Mouse (Mus musculus) midbrain, embryonic 10.5 days (tissue): ENCODE data around the gene Pnpo. TPM values are rescaled to one million over a fixed set of nuclear protein-coding genes. Genes with fewer than 3 reads are reported as not detected.
A peak's percentile ranks its signal among the peaks of the same experiment; 100 is the strongest.

Experiments used
- DNase-seq: peaks from one replicate; pipeline ENCODE4 v3.0.0-alpha.2; 2017; ENCODE audit warnings: low spot score
- H3K27ac ChIP-seq: fragments of 300-500 bp; sonication (generic); replicated peaks from 2 replicates; pipeline ENCODE4 v1.5.1; 2016; ENCODE audit warnings: mild to moderate bottlenecking
- H3K27me3 ChIP-seq: fragments of 300-500 bp; sonication (generic); 2 replicates; pipeline ENCODE4 v1.6.1; 2016; ENCODE audit warnings: low read depth, mild to moderate bottlenecking; ENCODE audit not compliant: poor library complexity, severe bottlenecking
- H3K36me3 ChIP-seq: fragments of 300-500 bp; sonication (generic); 2 replicates; pipeline ENCODE4 v1.6.1; 2016; ENCODE audit warnings: mild to moderate bottlenecking, moderate library complexity
- H3K4me1 ChIP-seq: fragments of 300-500 bp; sonication (generic); 2 replicates; pipeline ENCODE4 v1.6.1; 2016
- H3K4me3 ChIP-seq: fragments of 300-500 bp; sonication (generic); 2 replicates; pipeline ENCODE4 v1.5.1; 2016; ENCODE audit warnings: mild to moderate bottlenecking, moderate library complexity
- H3K9me3 ChIP-seq: fragments of 300-500 bp; sonication (generic); replicated peaks from 2 replicates; pipeline ENCODE4 v1.6.1; 2016; ENCODE audit warnings: mild to moderate bottlenecking
- WGBS: fragments of 180-500 bp; shearing (Covaris S2); methylation state at CpG from one replicate; pipeline ENCODE4 v1.1.7; 2016; 5-methylcytosine and 5-hydroxymethylcytosine counted together
- polyA plus RNA-seq: library from polyadenylated mRNA; unstranded; fragments of >200 nt; fragmentation: Nextera tagmentation; extraction: Ambion mirVana; gene quantifications from 2 replicates; pipeline ENCODE4 v1.2.1, GENCODE M21; 2016

Pnpo gene
- polyA plus RNA-seq, 1 experiment from 2014 or later = 32.1 TPM

DNA sequence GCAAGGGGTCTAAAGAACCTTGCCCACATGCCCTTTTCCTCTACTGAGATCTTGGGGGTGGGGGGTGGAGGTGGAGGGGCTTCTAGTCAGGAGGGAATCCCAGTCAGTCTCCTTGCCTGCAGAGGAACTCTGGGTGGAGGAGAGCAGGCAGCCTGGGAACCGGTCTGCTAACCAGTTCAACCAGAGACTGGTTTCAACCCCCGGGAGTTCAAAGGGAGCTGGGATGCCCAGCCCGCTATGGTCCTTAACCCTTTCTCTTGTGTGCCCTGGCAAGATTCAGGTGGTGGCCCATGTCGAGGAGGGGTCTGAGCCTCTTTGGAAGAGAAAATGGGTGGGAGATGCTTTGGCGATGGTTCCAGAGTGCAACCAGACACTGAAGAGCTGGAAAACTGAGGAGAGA is 15.1 kb downstream of the Pnpo start:
- H3K4me1 ChIP-seq = peaks cover 20% of the 10 kb centered on the region
- peaks cover 34% of the 10 kb centered on the region for H3K27me3 ChIP-seq
- no peaks in the 10 kb centered on the region for H3K9me3 ChIP-seq
- H3K27ac ChIP-seq = no peak overlapping the region; the same call in 1 of the 2 replicates
- no peaks in the 10 kb centered on the region for H3K36me3 ChIP-seq
- no peak for DNase-seq
- 12% methylated on average over 5 of the region's 5 CpGs for WGBS
- no peak overlapping the region for H3K4me3 ChIP-seq

DNA sequence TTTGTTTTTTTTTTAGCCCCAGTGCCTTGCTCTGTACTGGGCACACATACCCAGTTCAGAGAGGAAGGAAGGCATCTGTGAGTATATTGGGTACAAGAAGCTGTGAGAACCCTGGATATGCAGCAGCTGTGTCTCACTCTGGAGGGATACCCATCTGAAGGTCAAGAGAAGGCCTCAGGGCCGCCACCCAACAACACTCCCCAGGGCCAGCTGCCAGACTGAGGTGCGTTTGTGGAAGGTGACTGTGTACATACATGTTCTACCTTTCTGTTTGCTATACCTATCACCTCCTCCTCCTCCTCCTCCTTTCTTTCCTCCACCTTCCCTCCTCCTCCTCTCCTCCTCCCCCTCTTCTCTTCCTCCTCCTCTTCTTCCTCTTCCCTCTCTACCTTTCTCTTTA is 15.7 kb downstream of the Pnpo start, which contains the start of gene Prr15l:
Gene Prr15l, plus strand, starts transcription at position 17 of the 400 bp plus-strand sequence.
- no peak for DNase-seq
- Histone ChIP-seq H3K4me1 (peaks cover 20% of the 10 kb centered on the region), H3K27ac (no peak within 1 kb of the TSS; the same call in 1 of the 2 replicates), H3K36me3 (no peaks in the 10 kb centered on the region), H3K9me3 (no peaks in the 10 kb centered on the region), H3K27me3 (peaks cover 34% of the 10 kb centered on the region), H3K4me3 (no peak within 1 kb of the TSS)
- WGBS = 68% methylated on average over 2 of the region's 2 CpGs

DNA sequence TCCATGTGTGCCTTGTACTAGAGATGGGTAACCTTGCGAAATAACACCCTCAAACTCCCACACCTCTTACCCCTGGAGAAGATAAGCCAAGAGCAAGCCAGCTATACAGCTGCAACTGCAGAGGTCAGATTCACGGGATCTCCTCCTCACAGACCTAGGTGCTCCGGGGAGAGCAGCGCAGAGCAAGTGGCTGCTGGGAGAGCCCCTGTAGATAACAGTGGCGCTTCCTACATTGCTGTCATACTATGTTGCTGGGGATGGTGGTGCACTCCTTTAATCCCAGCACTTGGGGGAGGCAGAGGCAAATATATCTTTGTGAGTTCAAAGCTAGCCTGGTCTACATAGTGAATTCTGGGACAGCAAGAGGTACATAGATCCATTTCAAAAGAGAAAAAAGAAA is 17.2 kb downstream of the Pnpo start:
- WGBS = 82% methylated on average over 5 of the region's 5 CpGs
- no peak for DNase-seq
- no peak overlapping the region for H3K4me3 ChIP-seq

DNA sequence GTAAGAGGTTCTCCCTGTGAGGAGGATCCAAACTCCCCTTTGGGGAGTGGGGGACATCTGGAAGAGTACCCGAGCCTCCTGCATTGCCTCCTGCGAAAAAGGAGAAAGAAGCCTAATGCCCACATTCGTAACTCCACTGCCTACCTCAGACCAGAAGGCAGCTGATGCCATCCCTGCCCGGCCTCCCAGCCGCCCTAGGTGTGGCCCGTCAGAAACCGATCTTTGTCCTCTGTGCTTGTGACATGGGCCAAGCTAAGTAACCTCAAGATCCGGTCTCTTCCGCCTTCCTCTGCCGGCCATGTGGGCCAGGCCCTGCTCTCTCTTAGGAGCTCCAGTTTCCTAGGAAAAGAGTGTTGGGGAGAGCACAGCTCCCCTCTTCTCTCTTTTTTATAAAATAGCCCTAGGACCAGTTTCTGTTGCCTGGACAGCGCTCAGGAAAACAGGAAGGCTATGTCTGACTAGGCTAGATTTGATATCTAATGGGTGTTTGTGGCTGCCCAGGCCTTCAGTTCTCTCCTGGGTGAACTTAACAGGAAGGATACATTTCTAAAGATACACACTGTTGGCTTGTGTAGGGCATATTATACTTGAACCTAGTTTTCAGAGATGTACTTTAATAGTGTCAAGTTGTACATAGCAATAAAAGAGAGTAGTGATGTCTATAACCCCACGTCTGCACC is 18.2 kb downstream of the Pnpo start:
- DNase-seq = no peak
- peaks cover 16% of the 10 kb centered on the region for H3K4me1 ChIP-seq
- no peaks in the 10 kb centered on the region for H3K36me3 ChIP-seq
- no peaks in the 10 kb centered on the region for H3K9me3 ChIP-seq
- WGBS = 86% methylated on average over 12 of the region's 12 CpGs
- peaks cover 36% of the 10 kb centered on the region for H3K27me3 ChIP-seq
- no peak overlapping the region for H3K27ac ChIP-seq
- no peak overlapping the region for H3K4me3 ChIP-seq

More for the DNA sequence above, 17.2 kb downstream of the Pnpo start:
- Histone ChIP-seq H3K27ac (no peak overlapping the region), H3K27me3 (peaks cover 34% of the 10 kb centered on the region), H3K4me1 (peaks cover 16% of the 10 kb centered on the region), H3K9me3 (no peaks in the 10 kb centered on the region), H3K36me3 (no peaks in the 10 kb centered on the region)

DNA sequence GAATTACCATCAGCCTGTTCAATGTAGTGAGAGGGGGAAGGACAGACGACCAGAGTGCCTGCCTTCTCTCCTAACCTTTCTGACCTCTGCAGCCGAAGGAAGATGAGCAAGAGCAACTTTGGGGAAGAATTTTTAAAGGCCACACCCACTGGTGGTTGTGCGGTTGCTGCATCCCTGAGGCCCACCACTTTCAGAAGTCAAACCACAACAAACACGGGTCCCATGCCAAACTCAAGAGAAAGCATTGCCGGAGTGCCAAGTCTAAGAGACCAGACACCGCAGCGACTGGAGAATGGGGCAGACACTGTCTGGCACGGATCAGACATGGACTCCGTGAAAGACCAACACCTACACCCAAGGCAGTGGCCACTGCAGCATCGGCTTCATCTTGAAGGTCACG is 18.9 kb downstream of the Pnpo start:
- DNase-seq = no peak
- Histone ChIP-seq H3K27ac (no peak overlapping the region), H3K4me3 (no peak overlapping the region), H3K4me1 (peaks cover 15% of the 10 kb centered on the region), H3K36me3 (no peaks in the 10 kb centered on the region), H3K9me3 (no peaks in the 10 kb centered on the region), H3K27me3 (peaks cover 30% of the 10 kb centered on the region)
- WGBS = 86% methylated on average over 11 of the region's 11 CpGs

DNA sequence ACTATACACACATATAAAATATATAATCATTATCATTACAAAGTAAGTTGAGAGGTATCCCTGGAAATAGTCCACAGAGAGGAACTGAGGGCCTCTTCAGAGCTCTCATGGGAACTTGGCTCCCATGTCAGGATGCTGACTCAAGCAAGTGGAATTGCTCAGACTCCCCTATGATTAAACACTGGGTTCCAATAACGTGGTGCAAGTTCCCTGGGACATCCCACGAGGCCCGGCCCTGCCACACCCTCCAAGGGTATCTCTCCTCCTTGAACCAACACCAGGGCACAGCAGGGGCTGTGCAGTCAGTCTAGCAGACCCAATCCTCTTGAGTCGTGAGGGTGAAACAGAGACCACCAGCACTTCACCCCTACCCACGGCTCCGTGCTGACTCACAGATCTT is 24.8 kb downstream of the Pnpo start:
- Histone ChIP-seq H3K4me3 (no peak overlapping the region), H3K9me3 (no peaks in the 10 kb centered on the region), H3K27ac (no peak overlapping the region), H3K36me3 (0 out of 2 replicates have a peak, but pooled peaks cover under 1% of the 10 kb centered on the region), H3K4me1 (peaks cover 19% of the 10 kb centered on the region), H3K27me3 (peaks cover 9% of the 10 kb centered on the region)
- DNase-seq = no peak
- WGBS = 59% methylated on average over 6 of the region's 6 CpGs

DNA sequence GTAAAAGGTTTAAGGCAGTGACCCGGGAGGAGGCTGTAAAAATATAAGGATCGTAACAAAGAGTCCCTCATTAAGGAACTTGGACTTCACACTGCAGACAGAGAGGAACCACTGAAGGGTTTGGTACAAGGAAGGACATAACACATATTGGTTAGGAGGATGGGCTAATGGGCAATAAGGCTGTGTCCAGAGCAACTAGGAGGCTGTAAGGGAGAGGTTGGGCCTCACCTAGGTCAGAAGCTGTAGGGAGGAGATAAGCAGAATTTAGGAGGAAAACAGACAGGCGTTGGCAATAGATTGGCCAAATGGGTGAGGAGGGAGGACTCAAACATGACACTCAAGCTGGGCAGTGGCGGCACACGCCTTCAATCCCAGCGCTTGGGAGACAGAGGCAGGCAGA is 26.4 kb downstream of the Pnpo start:
- 83% methylated on average over 6 of the region's 6 CpGs for WGBS
- Histone ChIP-seq H3K27ac (peak overlapping the region; percentile 38; the same call in 1 of the 2 replicates), H3K36me3 (peaks cover 16% of the 10 kb centered on the region), H3K27me3 (peaks cover 9% of the 10 kb centered on the region), H3K4me1 (peaks cover 23% of the 10 kb centered on the region), H3K4me3 (no peak overlapping the region), H3K9me3 (no peaks in the 10 kb centered on the region)
- no peak for DNase-seq

DNA sequence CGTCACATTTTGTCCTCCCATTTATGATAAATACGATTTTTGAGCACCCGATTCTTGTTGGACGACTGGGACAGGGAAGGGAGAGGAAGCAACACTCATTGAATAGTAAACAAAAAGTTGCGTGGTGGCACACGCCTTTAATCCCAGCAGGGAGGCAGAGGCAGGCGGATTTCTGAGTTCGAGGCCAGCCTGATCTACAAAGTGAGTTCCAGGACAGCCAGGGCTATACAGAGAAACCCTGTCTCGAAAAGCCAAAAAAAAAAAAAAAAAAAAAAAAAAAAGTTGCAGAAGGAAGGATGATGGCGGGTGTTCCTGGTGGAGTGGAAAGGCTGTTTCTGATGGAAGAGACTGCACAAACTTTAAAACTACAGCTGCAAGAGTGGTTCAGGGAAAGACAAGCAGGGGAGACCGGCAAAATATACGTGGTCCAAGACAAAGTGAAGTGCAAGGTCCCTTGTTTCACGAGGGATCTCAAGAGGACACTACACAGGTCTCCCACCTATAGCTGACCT is 26.8 kb downstream of the Pnpo start:
- H3K27ac ChIP-seq = peak overlapping the region; percentile 90

DNA sequence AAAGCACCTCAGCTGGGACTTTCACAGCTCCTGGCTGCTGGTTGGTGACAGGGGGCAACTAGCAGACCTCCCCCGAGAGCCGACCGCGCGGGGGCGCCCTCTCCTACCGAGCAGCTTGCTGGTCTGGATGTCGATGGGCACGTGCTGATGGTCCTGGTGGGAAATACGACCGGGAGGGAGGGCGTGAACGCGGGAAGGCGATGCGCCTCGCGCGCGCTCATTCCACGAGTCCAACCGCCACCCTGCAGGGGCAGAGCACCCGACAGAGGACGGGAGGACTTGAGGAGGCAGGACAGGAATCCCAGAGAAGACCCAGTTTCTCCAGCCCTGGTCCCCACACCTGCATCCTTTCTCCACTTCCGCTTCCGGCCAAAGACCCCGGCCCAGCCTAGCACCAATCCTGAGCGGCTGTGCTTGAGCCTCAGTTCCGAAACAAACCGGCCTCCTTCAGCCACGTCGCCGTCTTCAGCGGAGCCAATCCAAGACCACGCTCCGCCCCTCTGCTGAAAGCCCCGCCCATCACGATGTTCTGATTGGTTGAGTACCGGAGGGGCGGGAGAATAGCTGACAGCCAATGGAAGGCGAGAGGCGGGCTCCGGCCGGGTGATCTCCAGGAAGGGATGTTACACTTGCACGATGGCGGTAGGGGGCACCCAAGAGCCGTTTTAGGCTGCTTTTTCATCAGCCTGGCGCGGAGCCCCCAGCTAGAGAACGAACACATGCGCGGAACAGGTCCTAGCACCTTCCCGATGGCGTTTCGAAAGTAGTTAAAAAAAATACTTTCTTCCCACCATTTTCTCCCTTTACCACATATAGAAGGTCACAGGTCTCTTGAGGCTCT is 27.5 kb downstream of the Pnpo start, which contains the start of gene Cdk5rap3:
Gene Cdk5rap3, minus strand, starts transcription at position 453 of the 841 bp plus-strand sequence.
- Histone ChIP-seq H3K4me3 (peak within 1 kb of the TSS; percentile 87), H3K27ac (peak within 1 kb of the TSS; percentile 90), H3K4me1 (peaks cover 23% of the 10 kb centered on the region), H3K36me3 (peaks cover 27% of the 10 kb centered on the region), H3K27me3 (peaks cover 9% of the 10 kb centered on the region), H3K9me3 (no peaks in the 10 kb centered on the region)
- under 1% methylated on average over 55 of the region's 55 CpGs for WGBS
- DNase-seq = peak; percentile 100

More for the DNA sequence above, 26.8 kb downstream of the Pnpo start:
- Histone ChIP-seq H3K4me3 (peak overlapping the region; percentile 87), H3K9me3 (no peaks in the 10 kb centered on the region), H3K36me3 (peaks cover 21% of the 10 kb centered on the region), H3K4me1 (peaks cover 23% of the 10 kb centered on the region), H3K27me3 (peaks cover 9% of the 10 kb centered on the region)
- no peak for DNase-seq
- WGBS = 35% methylated on average over 13 of the region's 13 CpGs

DNA sequence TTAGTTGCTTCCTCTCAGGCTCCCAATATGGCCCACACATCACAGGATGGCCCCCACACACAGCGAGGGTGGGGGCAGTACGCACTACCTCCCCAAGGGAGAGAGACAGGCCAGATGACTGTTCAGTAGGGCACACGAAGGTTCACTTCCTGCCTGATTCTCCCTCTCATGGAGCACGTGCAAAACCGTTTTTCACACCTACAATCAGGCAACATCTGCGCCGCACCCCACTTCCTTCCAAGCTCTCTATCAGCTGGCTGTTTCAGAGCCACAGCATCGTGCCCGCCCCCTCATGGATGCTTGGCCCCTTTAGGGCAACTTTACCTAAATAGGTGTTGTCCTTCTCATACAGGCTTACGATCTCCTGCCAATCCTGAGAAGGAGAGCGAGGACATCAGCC is 31.1 kb downstream of the Pnpo start:
- WGBS = 94% methylated on average over 11 of the region's 11 CpGs
- H3K36me3 ChIP-seq = peaks cover 60% of the 10 kb centered on the region
- H3K27ac ChIP-seq = peak overlapping the region; percentile 52; the same call in 1 of the 2 replicates
- peaks cover 4% of the 10 kb centered on the region; the same call in 1 of the 2 replicates for H3K27me3 ChIP-seq
- H3K4me1 ChIP-seq = peaks cover 54% of the 10 kb centered on the region
- H3K9me3 ChIP-seq = no peaks in the 10 kb centered on the region
- H3K4me3 ChIP-seq = no peak overlapping the region
- no peak for DNase-seq

DNA sequence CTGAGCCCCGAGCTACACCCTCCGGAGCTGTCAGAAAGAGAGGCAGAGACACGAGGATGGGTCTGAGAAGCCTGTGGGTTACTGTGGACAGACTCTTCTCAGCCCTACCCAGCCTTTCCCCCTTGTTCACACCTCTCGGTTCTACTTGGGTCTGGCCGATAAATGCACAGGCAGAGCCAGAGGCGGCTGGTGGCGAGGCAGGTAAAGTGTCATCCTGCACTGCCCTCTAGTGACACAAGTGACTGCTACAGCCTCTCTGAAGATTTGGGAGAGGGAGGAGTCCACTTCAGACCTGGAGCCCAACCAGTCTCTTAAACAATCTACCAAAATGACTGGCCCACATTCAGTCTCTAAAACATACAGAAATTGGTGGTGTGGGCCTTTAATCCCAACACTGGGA is 33.8 kb downstream of the Pnpo start:
- Histone ChIP-seq H3K36me3 (peaks cover 78% of the 10 kb centered on the region), H3K27ac (peak overlapping the region; percentile 90), H3K4me1 (peaks cover 66% of the 10 kb centered on the region), H3K9me3 (no peaks in the 10 kb centered on the region), H3K4me3 (no peak overlapping the region), H3K27me3 (no peaks in the 10 kb centered on the region)
- 27% methylated on average over 7 of the region's 7 CpGs for WGBS
- peak; percentile 88 for DNase-seq

DNA sequence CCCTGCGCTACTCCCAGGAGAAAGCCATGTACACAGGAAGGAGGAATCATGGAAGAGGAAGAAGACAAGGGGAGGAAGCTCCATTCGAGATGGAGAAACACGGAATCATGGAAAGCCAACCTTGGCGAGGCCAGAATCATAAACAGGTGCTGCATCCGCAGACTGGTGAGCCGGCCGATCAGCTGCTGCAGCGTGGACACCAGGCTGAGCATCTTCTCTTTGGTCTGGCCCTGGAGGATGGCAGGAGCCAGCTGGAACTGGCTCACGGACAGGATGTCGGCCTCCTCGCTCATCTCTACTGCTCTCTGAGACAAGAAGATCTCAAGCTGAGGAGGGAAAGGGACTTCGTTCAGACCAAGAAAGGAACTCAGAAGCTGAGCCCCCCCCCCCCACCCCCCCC is 35.2 kb downstream of the Pnpo start:
- 92% methylated on average over 12 of the region's 12 CpGs for WGBS
- H3K9me3 ChIP-seq = no peaks in the 10 kb centered on the region
- no peaks in the 10 kb centered on the region for H3K27me3 ChIP-seq
- H3K4me3 ChIP-seq = no peak overlapping the region
- H3K27ac ChIP-seq = peak overlapping the region; percentile 90
- peaks cover 70% of the 10 kb centered on the region for H3K4me1 ChIP-seq
- H3K36me3 ChIP-seq = peaks cover 73% of the 10 kb centered on the region
- no peak for DNase-seq
